Mouse (Mus musculus) bone marrow, adult 2 months (tissue): Measurements from ENCODE around the gene Gng7. TPM values are rescaled to one million over a fixed set of nuclear protein-coding genes. Genes with fewer than 3 reads are reported as not detected.
A peak's percentile ranks its signal among the peaks of the same experiment; 100 is the strongest.

Experiments
- H3K27ac ChIP-seq: fragments of 200-500 bp; 2 replicates; pipeline ENCODE4 v1.5.1; 2012; ENCODE audit warnings: low read depth, mild to moderate bottlenecking, control low read depth, inconsistent platforms, low read length; ENCODE audit not compliant: control insufficient read depth, poor library complexity, insufficient read depth
- H3K4me1 ChIP-seq: fragments of 200-500 bp; 2 replicates; pipeline ENCODE4 v1.6.1; 2011; ENCODE audit warnings: low read length; ENCODE audit not compliant: control insufficient read depth, insufficient read depth
- H3K4me3 ChIP-seq: fragments of 200-500 bp; replicated peaks from 2 replicates; pipeline ENCODE3; 2011; ENCODE audit warnings: mild to moderate bottlenecking, low read depth, low read length, control low read depth; ENCODE audit not compliant: control insufficient read depth
- CTCF ChIP-seq: fragments of 200-500 bp; IDR thresholded peaks from 2 replicates; pipeline ENCODE4 v1.5.1; 2011; ENCODE audit warnings: low read length, control low read depth; ENCODE audit not compliant: control insufficient read depth, insufficient read depth
- POLR2A ChIP-seq: fragments of 200-500 bp; IDR thresholded peaks from 2 replicates; pipeline ENCODE4 v1.6.1; 2011; ENCODE audit warnings: low read depth, mild to moderate bottlenecking, control low read depth, low read length, borderline replicate concordance; ENCODE audit not compliant: control insufficient read depth
- WGBS: fragments of 180-500 bp; shearing (Covaris S2); methylation state at CpG from one replicate; pipeline ENCODE4 v1.1.7; 2018; 5-methylcytosine and 5-hydroxymethylcytosine counted together
- polyA plus RNA-seq: library from polyadenylated mRNA; stranded (reverse); fragments of >200 nt; gene quantifications from 2 replicates; pipeline ENCODE4 v1.2.4, GENCODE M21; 2011; ENCODE audit warnings: low replicate concordance; ENCODE audit not compliant: missing spikeins, insufficient read depth, insufficient read length

Gng7 gene
- polyA plus RNA-seq, 1 experiment, result not detected

DNA sequence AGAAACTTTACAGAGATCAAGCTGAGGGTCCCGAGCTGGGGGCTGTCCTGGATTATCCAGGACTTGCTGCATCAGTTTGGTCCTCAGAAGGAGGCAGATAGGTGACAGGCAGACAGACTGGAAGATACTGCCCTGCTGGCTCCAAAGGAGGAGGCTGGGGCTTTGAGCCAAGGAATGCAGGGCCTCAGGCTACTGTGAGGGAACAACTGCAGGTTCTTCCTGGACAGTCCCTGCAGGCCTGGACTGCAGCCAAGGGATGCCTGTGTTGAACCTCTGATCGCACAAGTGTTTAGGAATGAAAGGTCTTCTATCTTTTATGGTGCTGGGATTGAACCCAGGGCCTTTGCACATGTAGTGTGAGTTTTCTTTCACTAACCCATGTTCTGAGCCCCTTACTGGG lies 66.9 kb downstream of the Gng7 start:
- Histone ChIP-seq H3K4me1 (peaks cover 3% of the 10 kb centered on the region; the same call in 1 of the 2 replicates), H3K4me3 (no peak overlapping the region), H3K27ac (no peak overlapping the region)
- TF ChIP-seq CTCF, result no peak
- no peak for TF ChIP-seq POLR2A
- 58% methylated on average over 2 of the region's 2 CpGs for WGBS

DNA sequence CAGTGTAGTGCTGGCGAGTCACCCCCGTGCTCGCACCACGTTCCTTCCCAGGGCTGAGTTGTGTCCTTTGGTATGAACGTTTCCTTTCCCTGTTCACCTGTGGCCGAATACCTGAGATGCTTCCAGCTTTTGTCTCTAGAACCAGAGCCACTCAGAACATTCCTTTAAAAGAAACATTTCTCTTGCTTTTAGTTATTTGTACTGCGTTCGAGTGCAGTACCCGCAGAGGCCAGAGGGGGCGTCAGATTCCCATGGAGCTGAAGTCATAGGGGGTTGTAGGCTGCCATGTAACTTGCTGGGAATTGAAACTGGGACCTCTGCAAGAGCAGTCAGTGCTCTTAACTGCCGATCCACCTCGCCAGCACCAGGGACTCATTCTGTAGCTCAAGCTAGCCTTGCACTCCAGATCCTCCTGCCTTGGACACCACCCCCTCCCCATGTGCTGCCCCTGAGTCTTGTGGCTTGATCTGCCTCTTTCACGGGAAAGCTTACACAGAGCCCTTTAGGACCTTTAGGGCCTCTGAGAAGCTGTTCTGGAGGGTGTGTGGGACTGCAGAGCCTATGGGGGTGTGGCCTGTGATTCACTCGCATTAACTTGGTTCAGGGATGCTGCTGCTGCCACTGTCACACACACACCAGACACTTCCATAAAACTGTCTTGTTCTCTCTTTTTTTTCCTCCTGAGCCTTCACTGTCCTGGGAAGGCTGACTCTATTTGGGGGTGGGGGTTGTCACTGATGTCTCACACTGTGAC lies 67.9 kb downstream of the Gng7 start:
- no peak overlapping the region for H3K4me3 ChIP-seq
- 72% methylated on average over 14 of the region's 14 CpGs for WGBS
- peaks cover 4% of the 10 kb centered on the region; the same call in 1 of the 2 replicates for H3K4me1 ChIP-seq
- H3K27ac ChIP-seq, result no peak overlapping the region
- TF ChIP-seq CTCF (peak; percentile 24; the same call in 1 of the 2 replicates), POLR2A (no peak)

DNA sequence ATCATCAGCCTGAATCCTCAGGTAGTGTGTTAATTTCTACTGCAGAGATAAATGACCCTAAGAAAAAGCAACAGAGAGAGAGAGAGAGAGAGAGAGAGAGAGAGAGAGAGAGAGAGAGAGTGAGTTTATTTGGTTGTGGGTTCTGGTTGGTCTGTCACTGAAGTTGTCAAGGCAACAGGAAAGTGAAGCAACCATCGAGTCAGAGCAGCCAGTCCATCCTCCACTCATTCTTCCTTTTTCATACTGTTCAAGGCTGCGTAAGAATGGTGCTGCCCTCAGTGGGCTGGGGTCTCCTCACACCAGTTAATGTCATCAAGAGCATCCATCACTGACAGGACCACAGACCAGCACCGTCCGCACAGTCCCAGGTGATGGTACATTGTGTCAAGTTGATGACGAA lies 70.5 kb downstream of the Gng7 start:
- TF ChIP-seq POLR2A, result no peak
- no peak for TF ChIP-seq CTCF
- Histone ChIP-seq H3K4me1 (peaks cover 9% of the 10 kb centered on the region), H3K27ac (no peak overlapping the region; the same call in 1 of the 2 replicates), H3K4me3 (no peak overlapping the region)
- WGBS, result 59% methylated on average over 5 of the region's 5 CpGs

DNA sequence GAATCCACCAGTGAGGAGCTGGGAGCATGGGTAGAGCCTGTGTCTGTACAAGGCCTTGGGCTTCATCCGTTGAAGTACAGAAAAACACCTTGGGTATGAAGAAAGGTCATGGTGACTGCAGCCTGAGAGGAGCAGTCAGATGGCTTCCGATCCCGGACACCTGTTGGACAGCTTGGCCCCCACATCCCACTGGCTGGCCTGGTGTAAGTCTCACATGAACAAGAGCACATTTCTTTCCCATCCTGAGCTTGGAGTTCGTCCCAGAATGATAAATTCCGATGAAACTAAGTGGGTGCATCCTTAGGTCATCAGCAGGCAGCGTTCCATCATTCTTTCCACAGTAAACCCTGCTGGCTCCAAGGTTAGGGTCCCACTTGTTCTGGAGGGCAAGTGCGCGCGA lies 71.0 kb downstream of the Gng7 start:
- Histone ChIP-seq H3K4me3 (no peak overlapping the region), H3K27ac (peak overlapping the region; percentile 90), H3K4me1 (peaks cover 9% of the 10 kb centered on the region)
- WGBS, result 79% methylated on average over 9 of the region's 9 CpGs
- TF ChIP-seq POLR2A, result no peak
- TF ChIP-seq CTCF, result no peak

DNA sequence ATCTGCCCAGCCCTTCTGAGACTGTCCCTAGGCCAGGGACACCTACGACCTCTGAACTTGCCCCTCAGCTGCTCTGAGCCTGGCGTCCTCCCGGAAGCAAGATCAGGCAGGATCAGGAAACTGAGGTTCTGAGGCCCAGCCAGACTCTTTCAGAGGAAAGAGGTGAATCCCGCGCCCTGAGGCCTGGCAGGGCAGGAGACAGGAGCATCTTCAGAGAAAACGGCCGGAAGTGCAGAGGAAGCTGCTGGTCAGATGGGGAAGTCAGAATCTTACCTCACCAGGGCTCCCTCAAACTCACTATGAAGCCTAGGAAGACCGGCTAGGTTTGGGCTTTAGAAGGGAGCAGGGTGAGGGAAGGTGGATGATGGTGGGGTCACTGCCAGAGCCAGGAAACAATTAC lies 71.8 kb downstream of the Gng7 start:
- Histone ChIP-seq H3K4me3 (peak overlapping the region; percentile 26), H3K4me1 (peaks cover 9% of the 10 kb centered on the region), H3K27ac (peak overlapping the region; percentile 90)
- no peak for TF ChIP-seq CTCF
- TF ChIP-seq POLR2A, result no peak
- 5% methylated on average over 8 of the region's 8 CpGs for WGBS

DNA sequence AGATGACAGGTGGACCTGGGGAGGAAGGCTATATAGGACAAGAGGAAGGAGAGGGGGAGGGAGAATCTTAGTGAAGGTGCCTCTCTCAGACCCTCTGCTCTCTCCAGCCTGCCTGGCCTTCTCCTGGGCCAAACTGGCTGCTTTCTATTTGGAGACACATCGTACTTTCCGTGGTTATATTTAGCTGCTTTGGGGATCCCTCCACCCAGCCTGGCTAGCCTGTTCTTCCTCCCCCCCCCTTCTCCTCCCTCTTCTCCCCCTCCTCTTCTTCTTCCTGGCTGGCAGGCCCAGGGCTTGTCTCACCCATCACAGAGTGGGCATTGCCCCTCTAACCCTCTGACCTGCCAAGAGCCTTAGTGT lies 73.8 kb downstream of the Gng7 start:
- Histone ChIP-seq H3K4me1 (peaks cover 13% of the 10 kb centered on the region), H3K27ac (no peak overlapping the region), H3K4me3 (no peak overlapping the region)
- 16% methylated on average over 2 of the region's 2 CpGs for WGBS
- TF ChIP-seq CTCF (no peak), POLR2A (no peak)

DNA sequence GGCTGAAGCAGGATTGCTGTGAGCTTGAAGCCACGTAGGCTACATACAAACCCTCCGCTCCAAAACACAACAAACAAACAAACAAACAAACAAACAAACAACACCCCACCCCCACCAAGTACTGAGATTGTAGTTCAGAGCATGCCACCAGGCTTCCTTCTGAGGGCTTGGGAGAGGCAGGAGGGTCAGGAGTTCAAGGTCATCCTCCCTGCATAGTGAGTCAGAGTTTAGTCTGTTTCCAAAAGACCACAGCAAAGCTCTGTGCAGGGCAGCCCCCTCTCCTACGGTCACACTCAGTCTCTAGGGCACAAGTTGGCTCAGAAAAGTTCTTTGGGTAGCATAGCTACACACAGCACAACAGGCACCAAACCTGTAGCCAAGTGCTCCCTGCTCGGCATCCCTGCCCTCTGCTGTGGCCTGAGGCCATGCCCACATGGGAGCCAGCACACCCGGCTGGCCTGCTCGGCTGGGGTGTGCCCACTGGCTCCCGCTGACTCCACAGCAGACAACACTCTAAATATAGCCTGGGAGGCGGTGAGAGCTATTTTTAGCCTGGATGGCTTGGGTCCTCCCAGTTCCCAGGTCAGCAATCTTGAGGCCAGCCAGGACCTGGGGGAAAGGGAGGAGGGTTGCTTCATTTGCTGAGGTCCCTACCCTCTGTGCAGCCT lies 74.3 kb downstream of the Gng7 start:
- Histone ChIP-seq H3K4me1 (peaks cover 13% of the 10 kb centered on the region), H3K27ac (no peak overlapping the region), H3K4me3 (peak overlapping the region; percentile 9)
- WGBS, result 24% methylated on average over 8 of the region's 8 CpGs
- TF ChIP-seq CTCF, result no peak

DNA sequence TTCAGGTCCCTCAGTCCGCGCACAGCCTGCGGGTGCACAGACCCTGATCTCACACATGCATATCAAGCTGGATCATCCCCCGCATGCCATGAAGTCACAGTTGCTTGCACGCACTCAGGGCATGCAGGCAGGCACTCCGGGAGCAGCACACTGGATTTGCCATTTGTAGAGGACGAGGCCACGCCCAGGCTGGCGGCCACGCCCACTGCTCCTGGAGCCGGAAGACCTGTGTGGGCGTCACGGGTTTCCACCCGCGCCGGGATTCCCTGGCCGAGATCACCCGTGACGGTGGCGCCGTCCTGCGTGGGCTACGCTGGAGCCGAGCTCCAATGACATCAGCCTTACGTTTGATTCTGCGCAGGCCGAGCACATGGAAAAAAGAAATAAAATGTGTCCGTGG lies 75.1 kb downstream of the Gng7 start:
- Histone ChIP-seq H3K4me3 (peak overlapping the region; percentile 35), H3K27ac (no peak overlapping the region; the same call in 1 of the 2 replicates), H3K4me1 (peaks cover 14% of the 10 kb centered on the region)
- TF ChIP-seq POLR2A, result peak; percentile 37; the same call in 1 of the 2 replicates
- no peak for TF ChIP-seq CTCF
- WGBS, result 1% methylated on average over 28 of the region's 28 CpGs
